ENCODE assay signal across 8 mouse cellular contexts in the genomic region with DNA sequence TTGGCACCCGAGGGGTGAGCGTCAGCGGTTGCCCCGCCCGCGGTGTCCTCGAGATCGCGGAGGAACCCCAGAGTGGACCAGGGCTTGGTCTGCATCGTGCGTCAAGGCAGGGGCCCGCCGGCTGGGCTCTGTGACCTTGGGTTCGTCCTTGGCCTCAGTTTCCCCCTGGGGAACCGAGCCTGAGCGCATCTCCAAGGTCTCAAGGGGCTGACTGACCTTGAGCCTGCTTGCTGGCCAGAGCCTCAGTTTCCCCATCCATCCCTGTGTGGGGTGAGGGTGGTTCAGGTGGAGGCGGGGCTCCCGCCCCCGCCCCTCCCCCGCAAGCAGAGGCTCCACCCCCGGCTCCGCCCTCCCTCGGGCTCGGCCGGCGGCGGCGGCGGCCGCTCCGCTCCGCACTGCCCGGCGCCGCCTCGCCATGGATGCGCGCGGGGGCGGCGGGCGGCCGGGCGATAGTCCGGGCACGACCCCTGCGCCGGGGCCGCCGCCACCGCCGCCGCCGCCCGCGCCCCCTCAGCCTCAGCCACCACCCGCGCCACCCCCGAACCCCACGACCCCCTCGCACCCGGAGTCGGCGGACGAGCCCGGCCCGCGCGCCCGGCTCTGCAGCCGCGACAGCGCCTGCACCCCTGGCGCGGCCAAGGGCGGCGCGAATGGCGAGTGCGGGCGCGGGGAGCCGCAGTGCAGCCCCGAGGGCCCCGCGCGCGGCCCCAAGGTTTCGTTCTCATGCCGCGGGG. TPM values are rescaled to one million over a fixed set of nuclear protein-coding genes. Genes with fewer than 3 reads are reported as not detected.
A peak's percentile ranks its signal among the peaks of the same experiment; 100 is the strongest.
DNase-seq lines count a peak whose midpoint lies in the region; ATAC-seq and TF ChIP-seq lines count a peak whose summit lies in the region.

A gene (plus strand): TSS at position 381 of the 734 bp plus-strand sequence.

- intact Hi-C loops in heart, adult 2 months (cut with DNase I): no loop called here

- H3K4me2 ChIP-seq in embryonic facial prominence, embryonic 12.5 days (replicated peaks): peak within 1 kb of the TSS; percentile 98
- H3K4me2 ChIP-seq in hindbrain, embryonic 14.5 days (replicated peaks): peak within 1 kb of the TSS; percentile 91
- H3K4me2 ChIP-seq in liver, embryonic 16.5 days (ENCODE audit: low read depth, low read length): peak within 1 kb of the TSS; percentile 86

- peak within 1 kb of the TSS; percentile 44 for H3K4me3 ChIP-seq in heart, adult 2 months
- peak within 1 kb of the TSS; percentile 71 for H3K4me3 ChIP-seq in ES-Bruce4 (ENCODE audit: low read depth, low read length)
- peak within 1 kb of the TSS; percentile 56 for H3K4me3 ChIP-seq in embryonic facial prominence, embryonic 12.5 days
- H3K4me3 ChIP-seq in hindbrain, embryonic 14.5 days (replicated peaks; ENCODE audit: low read length): peak within 1 kb of the TSS; percentile 71
- H3K4me3 ChIP-seq in liver, embryonic 16.5 days (ENCODE audit: low read depth, low read length): peak within 1 kb of the TSS; percentile 64

- H3K27me3 ChIP-seq in heart, adult 2 months (ENCODE audit: control insufficient read depth, insufficient read depth, low read length): peaks cover 4% of the 10 kb centered on the region; the same call in 1 of the 2 replicates
- H3K27me3 ChIP-seq in ES-Bruce4 (ENCODE audit: control insufficient read depth, insufficient read depth, low read length, poor library complexity, severe bottlenecking): no peaks in the 10 kb centered on the region; the same call in 1 of the 2 replicates
- peaks cover 57% of the 10 kb centered on the region for H3K27me3 ChIP-seq in embryonic facial prominence, embryonic 12.5 days
- H3K27me3 ChIP-seq in hindbrain, embryonic 14.5 days (ENCODE audit: control insufficient read depth, insufficient read depth, low read length): peaks cover 43% of the 10 kb centered on the region
- H3K27me3 ChIP-seq in liver, embryonic 16.5 days (ENCODE audit: control insufficient read depth, insufficient read depth, low read depth, low read length): peaks cover 58% of the 10 kb centered on the region

- TF ChIP-seq EP300 in heart, adult 2 months (IDR thresholded peaks at IDR 0.05; ENCODE audit: insufficient read depth, low read depth, low read length): no peak
- TF ChIP-seq EP300 in ES-Bruce4 (IDR thresholded peaks at IDR 0.05; ENCODE audit: insufficient read depth, low read depth, low read length): no peak

- no peak for TF ChIP-seq POLR2A in heart, adult 2 months (IDR thresholded peaks at IDR 0.05; ENCODE audit: insufficient read depth, low read depth, low read length)
- no peak for TF ChIP-seq POLR2A in ES-Bruce4 (IDR thresholded peaks at IDR 0.05; ENCODE audit: insufficient read depth, low read length)

- 2% methylated on average over 51 of the region's 91 CpGs for WGBS in heart, adult 2 months
- whole genome bisulfite sequencing in embryonic facial prominence, embryonic 12.5 days: 2% methylated on average over 81 of the region's 91 CpGs
- WGBS in hindbrain, embryonic 14.5 days: 2% methylated on average over 64 of the region's 91 CpGs
- 2% methylated on average over 31 of the region's 91 CpGs for WGBS in liver, embryonic 16.5 days (ENCODE audit: insufficient replicate concordance)

- no peaks in the 10 kb centered on the region for H3K9me3 ChIP-seq in ES-Bruce4 (replicated peaks; ENCODE audit: control insufficient read depth, insufficient read depth, low read length, poor library complexity, severe bottlenecking)
- no peaks in the 10 kb centered on the region for H3K9me3 ChIP-seq in embryonic facial prominence, embryonic 12.5 days
- H3K9me3 ChIP-seq in hindbrain, embryonic 14.5 days (ENCODE audit: control insufficient read depth, low read length): no peaks in the 10 kb centered on the region
- H3K9me3 ChIP-seq in liver, embryonic 16.5 days (replicated peaks; ENCODE audit: control insufficient read depth, low read length): no peaks in the 10 kb centered on the region

- no peaks in the 10 kb centered on the region for H3K79me2 ChIP-seq in heart, adult 2 months (replicated peaks; ENCODE audit: control insufficient read depth, insufficient read depth, low read length)

- no peak for ATAC-seq in embryonic facial prominence, embryonic 12.5 days (ENCODE audit: insufficient number of reproducible peaks, insufficient read depth, low FRiP score, low TSS enrichment)
- peak; percentile 67 for ATAC-seq in hindbrain, embryonic 14.5 days (ENCODE audit: low FRiP score)
- no peak for ATAC-seq in liver, embryonic 16.5 days (ENCODE audit: low read depth)

- H3K9ac ChIP-seq in heart, adult 2 months (ENCODE audit: low read depth, low read length): peak within 1 kb of the TSS; percentile 28
- H3K9ac ChIP-seq in ES-Bruce4 (ENCODE audit: low read depth, poor library complexity, severe bottlenecking): peak within 1 kb of the TSS; percentile 90
- H3K9ac ChIP-seq in embryonic facial prominence, embryonic 12.5 days: peak within 1 kb of the TSS; percentile 57
- peak within 1 kb of the TSS; percentile 77 for H3K9ac ChIP-seq in hindbrain, embryonic 14.5 days
- no peak within 1 kb of the TSS for H3K9ac ChIP-seq in liver, embryonic 16.5 days (ENCODE audit: low read depth, low read length)

- TF ChIP-seq CTCF in heart, adult 2 months (IDR thresholded peaks at IDR 0.05): no peak
- TF ChIP-seq CTCF in ES-Bruce4 (IDR thresholded peaks at IDR 0.05; ENCODE audit: low read depth, low read length): no peak

- H3K36me3 ChIP-seq in heart, adult 2 months (ENCODE audit: control insufficient read depth, insufficient read depth, low read length): no peaks in the 10 kb centered on the region
- no peaks in the 10 kb centered on the region; the same call in 1 of the 2 replicates for H3K36me3 ChIP-seq in ES-Bruce4 (ENCODE audit: control insufficient read depth, insufficient read depth, low read length, poor library complexity, severe bottlenecking)
- H3K36me3 ChIP-seq in embryonic facial prominence, embryonic 12.5 days: peaks cover 8% of the 10 kb centered on the region
- peaks cover 13% of the 10 kb centered on the region for H3K36me3 ChIP-seq in hindbrain, embryonic 14.5 days (replicated peaks; ENCODE audit: control insufficient read depth, insufficient read depth)
- H3K36me3 ChIP-seq in liver, embryonic 16.5 days (ENCODE audit: control insufficient read depth, insufficient read depth): peaks cover 8% of the 10 kb centered on the region

- no peak within 1 kb of the TSS for H3K27ac ChIP-seq in heart, adult 2 months
- no peak within 1 kb of the TSS for H3K27ac ChIP-seq in ES-Bruce4 (ENCODE audit: insufficient read depth, low read length)
- H3K27ac ChIP-seq in embryonic facial prominence, embryonic 12.5 days: no peak within 1 kb of the TSS
- peak within 1 kb of the TSS; percentile 47 for H3K27ac ChIP-seq in hindbrain, embryonic 14.5 days
- H3K27ac ChIP-seq in liver, embryonic 16.5 days (ENCODE audit: low read length): no peak within 1 kb of the TSS

- no peak for DNase-seq in heart, adult 2 months
- no peak for DNase-seq in heart, adult 11 months
- peak; percentile 54 for DNase-seq in hindbrain, embryonic 14.5 days (ENCODE audit: low spot score)
- DNase-seq in frontal cortex, postnatal 25 days (ENCODE audit: low spot score in 2 of 2): no peak
- DNase-seq in spleen, postnatal 10 days (ENCODE audit: low spot score in 2 of 2): no peak

- peaks cover 3% of the 10 kb centered on the region; the same call in 1 of the 2 replicates for H3K4me1 ChIP-seq in heart, adult 2 months (ENCODE audit: control insufficient read depth, insufficient read depth, low read length)
- no peaks in the 10 kb centered on the region for H3K4me1 ChIP-seq in ES-Bruce4 (ENCODE audit: control insufficient read depth, insufficient read depth, low read length)
- peaks cover 14% of the 10 kb centered on the region for H3K4me1 ChIP-seq in embryonic facial prominence, embryonic 12.5 days
- H3K4me1 ChIP-seq in hindbrain, embryonic 14.5 days (replicated peaks; ENCODE audit: control insufficient read depth, insufficient read depth, low read length): peaks cover 15% of the 10 kb centered on the region
- peaks cover 32% of the 10 kb centered on the region for H3K4me1 ChIP-seq in liver, embryonic 16.5 days (ENCODE audit: control insufficient read depth, low read depth, low read length)

RNA-seq across cellular contexts. Expression of the gene that starts here (rescaled TPM):
- total RNA-seq in heart, adult 2 months (2021): 10 to 100 TPM; 17.0 to 17.5 TPM
- 23.8 and 33.5 TPM in 2 replicates for polyA plus RNA-seq in heart, adult 2 months (2012; rRNA removed)
- 7.3 and 8.4 TPM in 2 replicates for polyA plus RNA-seq in ES-Bruce4 (2011; ENCODE audit: insufficient read depth, insufficient read length, low read depth, missing spikeins)
- 0.06 and 0.08 TPM in 2 replicates for polyA plus RNA-seq in embryonic facial prominence, embryonic 12.5 days (2016; fragmentation: Nextera tagmentation; extraction: Ambion mirVana)
- polyA plus RNA-seq in hindbrain, embryonic 14.5 days (2014; fragmentation: Nextera tagmentation; extraction: Ambion mirVana): 2.9 and 4.3 TPM in 2 replicates
- polyA plus RNA-seq in liver, embryonic 16.5 days (2015; fragmentation: Nextera tagmentation; extraction: Ambion mirVana): not detected in 2 replicates
